In genomic region chr6:113806241-113806640, GRCm38 (mm10) we compare ENCODE assay signal across 26 mouse cellular contexts.
DNase-seq lines count a peak whose midpoint lies in the region; ATAC-seq and TF ChIP-seq lines count a peak whose summit lies in the region.
"Had no signal": no experiment of that assay in that cellular context is flagged by ENCODE, and none has a peak within 500 bp of the region (broad histone marks: within the 10 kb centered on the region; RNA-seq: fewer than 3 reads in every experiment).

No protein-coding gene starts in this region.

- H3K36me3 ChIP-seq in embryonic facial prominence, embryonic 14.5 days (ENCODE audit: control insufficient read depth, insufficient read depth, low read length): no peaks in the 10 kb centered on the region
- no peaks in the 10 kb centered on the region for H3K36me3 ChIP-seq in embryonic facial prominence, embryonic 10.5 days (replicated peaks)
- H3K36me3 ChIP-seq in midbrain, embryonic 14.5 days (ENCODE audit: control insufficient read depth, insufficient read depth, low read length): peaks cover 60% of the 10 kb centered on the region
- peaks cover 70% of the 10 kb centered on the region for H3K36me3 ChIP-seq in midbrain, postnatal 0 days (ENCODE audit: insufficient read depth, low read length)
- H3K36me3 ChIP-seq in liver, embryonic 12.5 days: no peaks in the 10 kb centered on the region
- H3K36me3 ChIP-seq: embryonic facial prominence, embryonic 12.5 days; embryonic facial prominence, embryonic 15.5 days had no signal

- H3K9me3 ChIP-seq in embryonic facial prominence, embryonic 14.5 days (ENCODE audit: control insufficient read depth, low read length): no peaks in the 10 kb centered on the region
- H3K9me3 ChIP-seq in embryonic facial prominence, embryonic 10.5 days: peaks cover 9% of the 10 kb centered on the region; the same call in 1 of the 2 replicates
- peaks cover 13% of the 10 kb centered on the region for H3K9me3 ChIP-seq in midbrain, embryonic 14.5 days (ENCODE audit: control insufficient read depth, low read length)
- no peaks in the 10 kb centered on the region for H3K9me3 ChIP-seq in midbrain, postnatal 0 days (ENCODE audit: low read length)
- H3K9me3 ChIP-seq in liver, embryonic 12.5 days (replicated peaks): no peaks in the 10 kb centered on the region
- H3K9me3 ChIP-seq: embryonic facial prominence, embryonic 12.5 days; embryonic facial prominence, embryonic 15.5 days had no signal

- H3K4me2 ChIP-seq in embryonic facial prominence, embryonic 14.5 days (ENCODE audit: low read depth, low read length): no peak overlapping the region
- H3K4me2 ChIP-seq in midbrain, embryonic 14.5 days (ENCODE audit: low read length): no peak overlapping the region
- H3K4me2 ChIP-seq in midbrain, postnatal 0 days (ENCODE audit: low read depth, low read length, poor library complexity, severe bottlenecking): no peak overlapping the region
- no peak overlapping the region for H3K4me2 ChIP-seq in liver, embryonic 12.5 days
- H3K4me2 ChIP-seq: embryonic facial prominence, embryonic 12.5 days; embryonic facial prominence, embryonic 15.5 days; forebrain, embryonic 13.5 days; forebrain, embryonic 15.5 days had no signal

- no peak overlapping the region for H3K4me3 ChIP-seq in embryonic facial prominence, embryonic 14.5 days (ENCODE audit: low read depth, low read length)
- no peak overlapping the region for H3K4me3 ChIP-seq in embryonic facial prominence, embryonic 10.5 days
- no peak overlapping the region for H3K4me3 ChIP-seq in midbrain, embryonic 14.5 days (replicated peaks; ENCODE audit: low read depth, low read length)
- H3K4me3 ChIP-seq in midbrain, postnatal 0 days (ENCODE audit: low read depth, low read length): no peak overlapping the region
- H3K4me3 ChIP-seq in olfactory bulb, adult 2 months (ENCODE audit: insufficient read depth, low read depth, low read length): no peak overlapping the region
- no peak overlapping the region for H3K4me3 ChIP-seq in liver, embryonic 12.5 days
- H3K4me3 ChIP-seq: embryonic facial prominence, embryonic 12.5 days; embryonic facial prominence, embryonic 15.5 days; erythroblast, embryonic 14.5 days; forebrain, embryonic 13.5 days; forebrain, embryonic 15.5 days had no signal

- peak; percentile 59 for DNase-seq in embryonic facial prominence, embryonic 14.5 days (ENCODE audit: low spot score)
- DNase-seq in embryonic facial prominence, embryonic 10.5 days (ENCODE audit: low spot score): no peak
- peak; percentile 11 for DNase-seq in midbrain, embryonic 14.5 days
- no peak for DNase-seq in midbrain, postnatal 0 days (ENCODE audit: low spot score)
- peak; percentile 14 for DNase-seq in adipocyte (ENCODE audit: low spot score)
- no peak for DNase-seq in right cerebral cortex, adult 2 months (ENCODE audit: low spot score in 2 of 2)
- DNase-seq: adrenal gland, adult 2 months; adrenal gland, postnatal 10 days; adrenal gland, postnatal 25 days; cerebellum, adult 11 months; cerebellum, adult 18-20 months; cerebellum, adult 8-10 months; cerebellum, adult 9-11 months; cerebellum, postnatal 14 days; cerebellum, postnatal 36 days; embryo, embryonic 11 days; forebrain, postnatal 0 days had no signal

- H3K27ac ChIP-seq in embryonic facial prominence, embryonic 14.5 days (replicated peaks; ENCODE audit: low read depth, low read length): no peak overlapping the region
- H3K27ac ChIP-seq in embryonic facial prominence, embryonic 10.5 days (replicated peaks): no peak overlapping the region
- no peak overlapping the region for H3K27ac ChIP-seq in midbrain, embryonic 14.5 days (replicated peaks; ENCODE audit: low read depth, low read length)
- H3K27ac ChIP-seq in midbrain, postnatal 0 days (ENCODE audit: low read depth, low read length): no peak overlapping the region
- peak overlapping the region; percentile 29; the same call in 1 of the 2 replicates for H3K27ac ChIP-seq in olfactory bulb, adult 2 months (ENCODE audit: insufficient read depth, low read depth, low read length)
- no peak overlapping the region for H3K27ac ChIP-seq in liver, embryonic 12.5 days
- H3K27ac ChIP-seq: embryonic facial prominence, embryonic 12.5 days; embryonic facial prominence, embryonic 15.5 days; forebrain, embryonic 13.5 days; forebrain, embryonic 15.5 days had no signal

- H3K9ac ChIP-seq in embryonic facial prominence, embryonic 14.5 days (ENCODE audit: low read depth, low read length): no peak overlapping the region
- no peak overlapping the region for H3K9ac ChIP-seq in midbrain, embryonic 14.5 days (replicated peaks; ENCODE audit: low read length)
- no peak overlapping the region for H3K9ac ChIP-seq in midbrain, postnatal 0 days (replicated peaks; ENCODE audit: low read length, poor library complexity, severe bottlenecking)
- no peak overlapping the region for H3K9ac ChIP-seq in liver, embryonic 12.5 days
- H3K9ac ChIP-seq: embryonic facial prominence, embryonic 12.5 days; embryonic facial prominence, embryonic 15.5 days; forebrain, embryonic 13.5 days; forebrain, embryonic 15.5 days; forebrain, postnatal 0 days had no signal

- no peak for ATAC-seq in embryonic facial prominence, embryonic 14.5 days (ENCODE audit: low read depth)
- no peak for ATAC-seq in midbrain, embryonic 14.5 days (ENCODE audit: low FRiP score, low TSS enrichment)
- no peak for ATAC-seq in midbrain, postnatal 0 days (ENCODE audit: low FRiP score)
- no peak for ATAC-seq in liver, embryonic 12.5 days
- ATAC-seq: activated CD4-positive, CD25-positive, alpha-beta regulatory T cell, adult 4 months; forebrain, embryonic 13.5 days; forebrain, embryonic 15.5 days; forebrain, postnatal 0 days; Patski had no signal

- 58% methylated on average over 5 of the region's 5 CpGs for WGBS in embryonic facial prominence, embryonic 14.5 days
- WGBS in embryonic facial prominence, embryonic 10.5 days: 81% methylated on average over 5 of the region's 5 CpGs
- 65% methylated on average over 5 of the region's 5 CpGs for WGBS in midbrain, embryonic 14.5 days
- WGBS in midbrain, postnatal 0 days: 62% methylated on average over 5 of the region's 5 CpGs
- 30% methylated on average over 5 of the region's 5 CpGs for WGBS in olfactory bulb, adult 2 months
- WGBS in liver, embryonic 12.5 days (ENCODE audit: insufficient replicate concordance): 71% methylated on average over 5 of the region's 5 CpGs

- H3K27me3 ChIP-seq in embryonic facial prominence, embryonic 14.5 days (replicated peaks; ENCODE audit: control insufficient read depth, insufficient read depth, low read length): no peaks in the 10 kb centered on the region
- H3K27me3 ChIP-seq in embryonic facial prominence, embryonic 10.5 days (replicated peaks; ENCODE audit: low read depth, poor library complexity, severe bottlenecking): no peaks in the 10 kb centered on the region; the same call in 1 of the 2 replicates
- no peaks in the 10 kb centered on the region for H3K27me3 ChIP-seq in midbrain, embryonic 14.5 days (ENCODE audit: control insufficient read depth, insufficient read depth, low read length)
- no peaks in the 10 kb centered on the region for H3K27me3 ChIP-seq in midbrain, postnatal 0 days (ENCODE audit: insufficient read depth, low read length)
- H3K27me3 ChIP-seq in liver, embryonic 12.5 days (replicated peaks): 0 out of 2 replicates have a peak, but pooled peaks cover 6% of the 10 kb centered on the region
- H3K27me3 ChIP-seq: embryonic facial prominence, embryonic 12.5 days; embryonic facial prominence, embryonic 15.5 days; forebrain, embryonic 13.5 days; forebrain, embryonic 15.5 days had no signal

- H3K4me1 ChIP-seq in embryonic facial prominence, embryonic 14.5 days (ENCODE audit: control insufficient read depth, insufficient read depth, low read length): no peaks in the 10 kb centered on the region
- peaks cover 11% of the 10 kb centered on the region for H3K4me1 ChIP-seq in embryonic facial prominence, embryonic 10.5 days
- no peaks in the 10 kb centered on the region for H3K4me1 ChIP-seq in midbrain, embryonic 14.5 days (ENCODE audit: control insufficient read depth, insufficient read depth, low read length)
- H3K4me1 ChIP-seq in midbrain, postnatal 0 days (ENCODE audit: insufficient read depth, low read length): no peaks in the 10 kb centered on the region
- H3K4me1 ChIP-seq in olfactory bulb, adult 2 months (ENCODE audit: control insufficient read depth, insufficient read depth, low read length): peaks cover 27% of the 10 kb centered on the region
- H3K4me1 ChIP-seq in liver, embryonic 12.5 days: no peaks in the 10 kb centered on the region
- H3K4me1 ChIP-seq: embryonic facial prominence, embryonic 12.5 days; embryonic facial prominence, embryonic 15.5 days; forebrain, embryonic 13.5 days; forebrain, embryonic 15.5 days had no signal

- TF ChIP-seq CTCF in midbrain, postnatal 0 days (IDR thresholded peaks at IDR 0.05): no peak
- no peak for TF ChIP-seq CTCF in olfactory bulb, adult 2 months (IDR thresholded peaks at IDR 0.05; ENCODE audit: insufficient read depth, low read depth, low read length)

- TF ChIP-seq POLR2A in olfactory bulb, adult 2 months (IDR thresholded peaks at IDR 0.05; ENCODE audit: insufficient read depth, low read depth, low read length): no peak

Comparison
In these comparisons a context has a peak if more than half of its experiments do, and no peak if none do; other contexts are left out.
1. DNase-seq: peak in embryonic facial prominence, embryonic 14.5 days (single experiment), midbrain, embryonic 14.5 days (single experiment) and adipocyte (single experiment); none in embryonic facial prominence, embryonic 10.5 days (single experiment), midbrain, postnatal 0 days (single experiment) and right cerebral cortex, adult 2 months (0 of 2).